Mouse (Mus musculus) gastrocnemius, postnatal 36 days (tissue): ENCODE measurements around the gene Vwa8. TPM values are rescaled to one million over a fixed set of nuclear protein-coding genes. Genes with fewer than 3 reads are reported as not detected.

ENCODE experiments used
- DNase-seq, 2 experiments: peaks; one replicate each; pipeline ENCODE4 v3.0.0; 2022
- intact Hi-C: fragments of 180-260 bp; cut with DNase I; formaldehyde crosslinking; loops from one replicate; pipeline ENCODE4 v1.15.1; 2025
- long read RNA-seq, 2 experiments: library from polyadenylated mRNA; stranded (forward); transcript quantifications; one replicate each; pipeline ENCODE4 v2.0.0; 2021
- total RNA-seq, 2 experiments: library from RNA; stranded (reverse); gene quantifications; 2 replicates each; pipeline ENCODE4 v1.2.3; 2021

Gene Vwa8
- total RNA-seq: 10 to 100 TPM; 70.7 to 73.1 TPM
- long read RNA-seq, experiment 1, partial matches to known transcripts: 11 of 20 reads
- long read RNA-seq, experiment 1, other reads (novel, unspliced or antisense): 5 of 20 reads
- long read RNA-seq, experiment 2, full-length matches to known transcripts: 6 of 17 reads
- long read RNA-seq, experiment 2, partial matches to known transcripts: 7 of 17 reads
- long read RNA-seq, experiment 2, other reads (novel, unspliced or antisense): 4 of 17 reads

GRCm38 (mm10) chr14:78848941-78849911 is at the start of gene Vwa8:
Gene Vwa8, plus strand, starts transcription at chr14:78849052.
- intact Hi-C loops: loop anchor here (5.0 to 10.0 kb wide), 2 partner anchors 117 to 174 kb away; partner anchors contain the start of gene Dgkh
- peak; percentile 82 to 84 for DNase-seq

DNA sequence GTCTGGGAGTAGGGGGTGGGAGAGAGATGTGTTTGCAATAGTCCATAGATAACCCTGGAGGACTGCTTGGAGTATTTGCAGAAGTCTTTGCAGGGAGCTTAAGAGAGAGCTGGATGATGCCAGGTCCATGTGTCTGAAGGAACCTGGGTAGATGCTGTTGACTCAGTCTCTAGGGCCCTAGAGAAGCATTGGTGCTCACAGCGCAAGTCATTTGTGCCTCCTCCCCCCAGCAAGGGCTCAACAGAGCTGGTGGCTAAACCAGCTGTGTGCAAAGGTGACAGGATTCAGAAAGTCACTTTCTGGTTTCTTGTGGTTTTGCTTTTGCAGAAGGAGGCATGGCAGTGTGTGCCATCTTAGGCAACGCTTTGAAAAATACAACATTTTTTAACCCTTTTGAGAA is 46.5 kb upstream of the Vwa8 start:
- no peak for DNase-seq
- intact Hi-C loops: no loop called here

GRCm38 (mm10) chr14:78803924-78804323 is 44.9 kb upstream of the Vwa8 start:
- intact Hi-C loops: no loop called here
- DNase-seq: no peak

DNA sequence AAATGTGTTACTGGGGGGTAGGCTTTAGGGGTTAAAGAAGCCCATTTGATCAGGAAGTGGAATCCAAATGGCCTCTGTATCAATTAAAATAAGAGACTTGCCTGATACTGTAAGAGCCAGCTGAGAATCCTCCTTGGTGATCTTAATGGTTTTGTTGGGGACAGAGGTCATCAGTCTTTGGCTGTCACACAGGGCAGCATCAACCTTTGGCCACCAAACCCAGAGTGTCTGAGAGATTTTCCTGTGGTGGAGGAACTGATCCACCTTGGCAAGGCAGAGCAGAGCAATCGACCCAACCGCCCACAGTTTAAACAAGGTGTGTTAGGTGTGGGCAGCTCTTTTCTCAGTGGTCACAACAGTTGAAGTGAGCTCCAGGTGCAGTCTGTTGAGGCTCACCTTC is 36.0 kb upstream of the Vwa8 start:
- intact Hi-C loops: no loop called here
- DNase-seq: no peak

- no peak for DNase-seq
- intact Hi-C loops: no loop called here
Observed at GRCm38 (mm10) chr14:78816411-78816810, 32.4 kb upstream of the Vwa8 start.

DNA sequence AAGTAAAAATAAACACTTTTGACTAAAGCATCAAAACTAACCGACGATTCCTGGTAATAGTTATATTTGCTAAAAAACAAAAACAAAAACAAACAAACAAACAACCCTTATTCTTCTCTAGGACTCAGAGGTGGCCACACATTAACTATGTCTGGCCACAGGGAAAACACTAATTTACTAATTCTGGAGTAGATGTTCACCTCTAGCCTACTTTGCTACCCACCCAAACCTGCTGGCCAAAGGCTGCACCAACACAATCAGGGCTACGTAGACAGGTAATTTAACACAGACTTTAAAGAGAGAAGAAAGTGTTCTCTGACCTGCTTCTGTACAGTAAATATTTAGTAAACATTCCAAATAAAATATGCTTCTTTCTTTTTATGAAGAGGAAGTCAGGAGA is 31.2 kb upstream of the Vwa8 start:
- no peak for DNase-seq
- intact Hi-C loops: no loop called here

- no peak for DNase-seq
- intact Hi-C loops: no loop called here
Observed at GRCm38 (mm10) chr14:78818406-78818805, 30.4 kb upstream of the Vwa8 start.

DNA sequence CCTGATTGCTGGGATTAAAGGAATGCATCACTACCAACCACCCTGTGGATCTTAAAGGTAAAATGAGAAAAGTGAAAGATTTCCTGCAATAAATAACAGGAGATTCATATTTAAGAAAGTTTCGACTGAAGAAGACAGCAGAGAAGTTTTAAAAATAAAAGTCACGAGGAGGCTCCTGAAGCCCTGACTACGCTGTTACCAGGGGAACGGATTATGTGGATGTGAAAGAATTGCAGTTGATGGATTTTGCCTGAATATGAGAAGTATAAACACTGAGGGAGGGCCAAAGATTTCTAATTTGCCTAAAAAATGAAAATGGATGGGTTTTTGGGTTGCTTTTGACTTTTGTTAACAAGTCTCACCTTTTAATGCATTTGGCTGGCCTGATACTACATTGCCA is 24.8 kb upstream of the Vwa8 start:
- intact Hi-C loops: no loop called here
- DNase-seq: no peak

DNA sequence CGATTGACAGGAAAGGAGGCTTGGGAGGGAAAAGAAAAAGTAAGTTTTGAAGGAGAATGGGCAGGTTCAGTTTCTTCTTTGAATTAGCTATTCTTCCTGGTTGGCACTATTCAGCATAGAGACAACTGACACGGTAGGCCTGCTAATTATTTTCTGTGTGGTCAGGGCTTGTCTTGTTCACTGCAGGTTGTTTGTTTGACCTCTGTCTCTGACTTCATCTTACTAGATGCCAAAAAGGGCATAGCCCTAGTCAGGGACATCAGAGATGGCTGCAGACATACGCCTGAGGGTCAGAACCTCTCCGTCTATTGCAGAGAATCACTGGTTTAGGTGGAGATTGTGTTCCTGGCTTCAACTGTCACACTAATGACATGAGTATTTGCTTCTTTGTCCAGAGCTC is 24.3 kb upstream of the Vwa8 start:
- intact Hi-C loops: no loop called here
- no peak for DNase-seq

DNA sequence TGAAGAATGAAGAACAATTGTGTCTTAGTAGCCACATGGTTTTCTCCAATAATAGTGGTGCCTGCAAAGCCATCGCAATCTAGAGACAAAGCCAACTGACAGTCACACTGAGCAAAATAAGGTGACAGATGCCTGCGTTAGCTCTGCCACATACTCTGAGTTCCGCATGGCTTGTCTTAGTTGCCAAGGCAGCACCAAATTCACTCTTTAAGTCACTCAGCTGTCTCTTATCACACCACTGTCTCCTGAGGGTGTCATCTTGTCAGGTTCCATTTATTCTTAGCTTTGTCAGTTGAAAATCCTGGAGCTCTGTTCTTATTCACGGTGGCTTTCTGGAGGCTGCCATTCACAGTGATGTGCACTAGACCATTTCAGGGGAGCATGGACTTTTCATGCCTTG is 17.7 kb upstream of the Vwa8 start:
- DNase-seq: no peak
- intact Hi-C loops: no loop called here

- DNase-seq: no peak
- intact Hi-C loops: loop anchor here (5.0 to 10.0 kb wide), 2 partner anchors 116 to 173 kb away; partner anchors contain the start of gene Dgkh
Observed at GRCm38 (mm10) chr14:78847948-78848347, 904 bp upstream of the Vwa8 start.

GRCm38 (mm10) chr14:78848477-78848876 is 375 bp upstream of the Vwa8 start:
- intact Hi-C loops: loop anchor here (5.0 to 10.0 kb wide), 2 partner anchors 116 to 174 kb away; partner anchors contain the start of gene Dgkh
- no peak for DNase-seq

DNA sequence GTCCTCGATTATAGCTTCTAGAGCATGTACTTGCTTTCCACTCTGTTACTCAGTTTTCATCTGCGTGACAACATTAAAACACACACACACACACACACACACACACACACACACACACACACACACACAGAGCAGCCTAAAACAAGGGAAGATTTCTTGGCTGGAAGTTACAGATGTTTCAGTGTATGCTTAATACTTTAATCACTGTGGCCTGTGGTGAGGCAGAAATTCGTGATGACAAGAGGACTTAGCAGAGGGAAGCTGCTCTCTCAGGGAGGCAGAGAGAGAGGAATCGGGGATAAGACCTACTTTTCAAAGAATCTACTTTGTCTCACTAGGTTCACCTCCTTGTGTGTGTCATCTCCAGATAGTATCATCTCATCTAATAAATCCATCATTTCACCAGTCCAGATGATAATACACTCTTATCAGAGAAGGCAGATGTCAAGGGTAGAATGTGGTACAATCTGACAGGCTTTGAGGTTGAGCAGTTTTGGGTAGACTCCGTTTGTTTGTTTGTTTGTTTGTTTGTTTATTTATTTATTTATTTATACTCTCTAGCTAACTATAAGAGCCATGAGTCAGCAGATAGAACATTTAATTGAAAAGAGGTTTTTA is 1.2 kb downstream of the Vwa8 start:
- intact Hi-C loops: loop anchor here (5.0 to 10.0 kb wide), 4 partner anchors 47 to 175 kb away; partner anchors contain the start of gene Dgkh
- no peak for DNase-seq

GRCm38 (mm10) chr14:78850666-78851065 is 1.8 kb downstream of the Vwa8 start:
- DNase-seq: no peak
- intact Hi-C loops: loop anchor here (5.0 to 10.0 kb wide), 2 partner anchors 47 to 124 kb away; no protein-coding TSS in a partner anchor

GRCm38 (mm10) chr14:78851366-78851765 is 2.5 kb downstream of the Vwa8 start:
- DNase-seq: no peak
- intact Hi-C loops: loop anchor here (5.0 to 10.0 kb wide), 2 partner anchors 46 to 123 kb away; no protein-coding TSS in a partner anchor

- DNase-seq: no peak
- intact Hi-C loops: loop anchor here (5.0 to 10.0 kb wide), 2 partner anchors 45 to 122 kb away; no protein-coding TSS in a partner anchor
Observed at GRCm38 (mm10) chr14:78852401-78853246, 3.8 kb downstream of the Vwa8 start.

GRCm38 (mm10) chr14:78861156-78861555 is 12.3 kb downstream of the Vwa8 start:
- intact Hi-C loops: no loop called here
- no peak for DNase-seq

GRCm38 (mm10) chr14:78870036-78870435 is 21.2 kb downstream of the Vwa8 start:
- intact Hi-C loops: no loop called here

GRCm38 (mm10) chr14:78877176-78877575 is 28.3 kb downstream of the Vwa8 start:
- intact Hi-C loops: no loop called here
- no peak for DNase-seq

More at GRCm38 (mm10) chr14:78870036-78870435, 21.2 kb downstream of the Vwa8 start:
- DNase-seq: no peak
